Mouse (Mus musculus): ENCODE data around the gene Khdc1c. TPM values are rescaled to one million over a fixed set of nuclear protein-coding genes. Genes with fewer than 3 reads are reported as not detected.
"Not testable (repeated sequence)": the region's sequence is repeated elsewhere in the genome, so short reads cannot be mapped to it uniquely, and the experiment has no call there.

Khdc1c gene
- polyA plus RNA-seq (2015; fragmentation: Nextera tagmentation; extraction: Ambion mirVana): not detected in 2 replicates

DNA sequence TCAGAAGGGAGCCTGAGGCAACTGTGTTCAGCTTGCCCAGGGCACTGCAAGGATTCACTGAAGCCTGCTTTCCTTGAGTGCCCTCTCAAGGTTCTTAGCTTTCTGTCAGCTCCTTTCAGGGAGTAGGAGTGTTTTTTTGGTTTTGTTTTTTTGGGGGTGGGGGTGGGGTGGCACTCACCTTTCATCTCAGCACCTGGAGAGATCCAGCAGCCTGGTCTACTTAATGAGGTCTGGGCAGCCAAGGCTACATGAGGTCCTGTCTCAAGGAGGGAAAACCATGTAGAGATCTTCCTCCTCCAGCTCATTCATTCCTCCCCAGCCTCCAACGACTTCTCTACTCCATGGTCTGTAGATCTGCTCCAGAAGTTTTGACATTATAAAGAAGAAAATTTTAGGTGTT lies at the start of gene Khdc1c:
Gene Khdc1c (plus strand): TSS at position 301 of the 400 bp plus-strand sequence.
- H3K36me3 ChIP-seq (ENCODE audit: control insufficient read depth, insufficient read depth, low read length); H3K27ac ChIP-seq (ENCODE audit: low read depth, low read length); H3K27me3 ChIP-seq (replicated peaks; ENCODE audit: control insufficient read depth, insufficient read depth, low read length); H3K9ac ChIP-seq (ENCODE audit: low read depth, low read length); H3K4me3 ChIP-seq (ENCODE audit: low read length); H3K4me2 ChIP-seq (ENCODE audit: low read length); H3K4me1 ChIP-seq (ENCODE audit: control insufficient read depth, insufficient read depth, low read depth, low read length); ATAC-seq; H3K9me3 ChIP-seq (ENCODE audit: control insufficient read depth, low read length): not testable (repeated sequence)
- WGBS: 89% methylated on average over 1 of the region's 1 CpGs

DNA sequence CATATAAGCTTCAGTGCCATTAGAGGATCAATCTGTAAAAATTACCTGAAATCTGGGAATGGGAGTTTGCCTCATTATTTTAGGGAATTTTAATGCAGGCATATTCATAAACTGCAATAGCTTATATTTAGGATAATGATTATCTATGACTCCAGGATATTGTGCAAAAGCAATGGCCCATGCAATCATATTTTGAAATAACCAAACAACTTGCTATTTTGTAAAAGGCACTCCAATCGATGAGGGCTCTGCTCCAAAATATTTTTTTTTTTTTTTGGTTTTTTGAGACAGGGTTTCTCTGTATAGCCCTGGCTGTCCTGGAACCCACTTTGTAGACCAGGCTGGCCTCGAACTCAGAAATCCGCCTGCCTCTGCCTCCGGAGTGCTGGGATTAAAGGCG lies 47.9 kb upstream of the Khdc1c start:
- not testable (repeated sequence) for ATAC-seq; H3K4me3 ChIP-seq (ENCODE audit: low read length); H3K27ac ChIP-seq (ENCODE audit: low read depth, low read length); H3K27me3 ChIP-seq (replicated peaks; ENCODE audit: control insufficient read depth, insufficient read depth, low read length); H3K4me1 ChIP-seq (ENCODE audit: control insufficient read depth, insufficient read depth, low read depth, low read length); H3K4me2 ChIP-seq (ENCODE audit: low read length); H3K36me3 ChIP-seq (ENCODE audit: control insufficient read depth, insufficient read depth, low read length); H3K9ac ChIP-seq (ENCODE audit: low read depth, low read length); H3K9me3 ChIP-seq (ENCODE audit: control insufficient read depth, low read length)
- 87% methylated on average over 5 of the region's 5 CpGs for WGBS

DNA sequence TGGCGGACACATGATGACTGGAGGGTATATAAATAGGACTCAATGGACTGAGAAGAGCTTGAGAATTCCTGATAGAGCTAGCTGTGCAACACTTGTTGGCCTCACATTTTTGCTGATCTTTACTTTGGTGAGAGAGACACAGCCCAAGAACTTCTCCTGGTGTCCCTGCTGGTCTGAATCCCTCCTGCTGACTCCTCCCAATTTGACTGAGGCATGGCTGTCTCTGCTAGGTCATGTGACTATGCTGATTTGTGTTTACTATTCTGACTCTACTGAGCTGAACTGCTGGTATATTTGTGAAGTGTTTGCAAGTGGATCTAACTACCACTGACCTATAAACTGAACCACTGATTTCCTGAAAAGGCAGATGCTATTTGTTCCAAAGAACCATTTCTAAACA lies 46.5 kb upstream of the Khdc1c start:
- no peak overlapping the region for H3K4me2 ChIP-seq (ENCODE audit: low read length)
- 96% methylated on average over 1 of the region's 1 CpGs for WGBS
- no peak overlapping the region for H3K4me3 ChIP-seq (ENCODE audit: low read length)
- H3K9ac ChIP-seq (ENCODE audit: low read depth, low read length): no peak overlapping the region
- H3K4me1 ChIP-seq (ENCODE audit: control insufficient read depth, insufficient read depth, low read depth, low read length): no peaks in the 10 kb centered on the region
- ATAC-seq: no peak
- H3K9me3 ChIP-seq (ENCODE audit: control insufficient read depth, low read length): no peaks in the 10 kb centered on the region
- H3K27me3 ChIP-seq (replicated peaks; ENCODE audit: control insufficient read depth, insufficient read depth, low read length): no peaks in the 10 kb centered on the region
- no peaks in the 10 kb centered on the region for H3K36me3 ChIP-seq (ENCODE audit: control insufficient read depth, insufficient read depth, low read length)
- no peak overlapping the region for H3K27ac ChIP-seq (ENCODE audit: low read depth, low read length)

DNA sequence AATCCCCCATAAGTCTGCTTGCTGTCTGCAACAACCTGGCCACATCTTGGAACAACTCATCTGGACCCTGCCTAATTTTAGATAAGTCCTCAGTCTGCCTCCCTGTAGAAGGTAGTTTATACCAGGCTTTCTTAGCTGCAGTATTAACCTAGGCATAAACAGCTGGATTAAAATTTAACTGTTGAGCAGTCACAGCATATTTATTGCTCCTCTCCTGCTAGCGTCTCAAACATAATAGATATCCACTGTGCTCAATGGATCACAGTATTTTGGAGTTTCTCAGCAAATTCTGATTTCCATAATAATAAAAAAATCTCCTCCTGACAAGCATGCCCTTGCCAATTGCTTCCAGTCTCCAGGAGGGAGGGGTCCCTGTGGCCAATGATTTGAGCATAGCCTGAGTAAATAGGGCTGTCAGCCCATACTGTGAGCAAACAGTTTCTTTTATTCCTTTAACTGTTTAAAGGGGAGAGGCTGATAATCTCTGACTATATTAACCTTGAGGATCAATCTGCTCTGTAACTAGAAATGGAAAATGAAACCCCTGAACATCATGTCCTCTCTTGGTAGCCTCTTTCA lies 44.0 kb upstream of the Khdc1c start:
- no peaks in the 10 kb centered on the region for H3K36me3 ChIP-seq (ENCODE audit: control insufficient read depth, insufficient read depth, low read length)
- WGBS: 24% methylated on average over 1 of the region's 1 CpGs
- H3K9ac ChIP-seq (ENCODE audit: low read depth, low read length): no peak overlapping the region
- H3K27ac ChIP-seq (ENCODE audit: low read depth, low read length): no peak overlapping the region
- H3K4me3 ChIP-seq (ENCODE audit: low read length): no peak overlapping the region
- H3K4me1 ChIP-seq (ENCODE audit: control insufficient read depth, insufficient read depth, low read depth, low read length): no peaks in the 10 kb centered on the region
- no peak overlapping the region for H3K4me2 ChIP-seq (ENCODE audit: low read length)
- no peaks in the 10 kb centered on the region for H3K27me3 ChIP-seq (replicated peaks; ENCODE audit: control insufficient read depth, insufficient read depth, low read length)
- ATAC-seq: peak; percentile 64
- H3K9me3 ChIP-seq (ENCODE audit: control insufficient read depth, low read length): no peaks in the 10 kb centered on the region

DNA sequence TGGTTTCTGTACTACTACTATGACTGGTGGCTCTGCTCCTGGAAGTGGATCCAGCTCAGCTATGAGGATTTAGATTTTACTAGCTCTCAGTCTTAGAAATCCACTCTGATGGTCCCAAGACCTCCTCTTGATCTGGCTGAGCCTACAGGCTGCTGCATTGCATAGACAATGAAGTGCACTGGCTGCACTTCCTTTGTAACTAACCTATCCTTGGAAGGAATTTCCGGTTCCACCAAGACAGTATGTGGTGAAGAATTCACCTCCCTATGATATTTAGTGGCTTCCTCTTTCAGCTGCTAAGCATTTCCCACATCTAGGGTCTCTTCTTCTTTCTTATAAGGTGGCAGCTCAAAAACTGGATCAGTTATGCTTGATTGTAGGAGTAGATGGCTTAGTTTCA lies 43.5 kb upstream of the Khdc1c start:
- H3K4me1 ChIP-seq (ENCODE audit: control insufficient read depth, insufficient read depth, low read depth, low read length): no peaks in the 10 kb centered on the region
- H3K9ac ChIP-seq (ENCODE audit: low read depth, low read length): no peak overlapping the region
- no peaks in the 10 kb centered on the region for H3K9me3 ChIP-seq (ENCODE audit: control insufficient read depth, low read length)
- no peak overlapping the region for H3K27ac ChIP-seq (ENCODE audit: low read depth, low read length)
- H3K36me3 ChIP-seq (ENCODE audit: control insufficient read depth, insufficient read depth, low read length): no peaks in the 10 kb centered on the region
- no peak for ATAC-seq
- 83% methylated on average over 1 of the region's 1 CpGs for WGBS
- no peaks in the 10 kb centered on the region for H3K27me3 ChIP-seq (replicated peaks; ENCODE audit: control insufficient read depth, insufficient read depth, low read length)
- H3K4me2 ChIP-seq (ENCODE audit: low read length): no peak overlapping the region
- H3K4me3 ChIP-seq (ENCODE audit: low read length): no peak overlapping the region

DNA sequence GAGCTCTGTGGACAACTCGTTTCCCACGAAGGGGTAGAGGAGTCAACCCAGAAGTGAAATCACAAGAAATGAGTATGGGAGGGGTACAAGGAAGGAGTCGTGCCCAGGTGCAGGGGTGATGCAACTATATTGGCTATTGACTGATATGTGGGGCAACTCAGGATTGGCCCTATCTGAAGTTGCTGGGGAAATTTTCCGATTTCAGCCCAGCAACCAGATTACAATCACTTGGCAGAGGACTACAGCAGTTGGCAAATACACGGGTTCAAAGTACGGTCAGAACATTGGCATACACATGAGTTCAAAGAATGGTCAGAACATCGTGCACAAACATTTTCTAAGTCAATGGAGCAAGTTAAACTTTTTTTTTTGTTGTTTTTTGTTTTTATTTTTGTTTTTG lies 41.4 kb upstream of the Khdc1c start:
- no peak overlapping the region for H3K4me2 ChIP-seq (ENCODE audit: low read length)
- no peaks in the 10 kb centered on the region for H3K4me1 ChIP-seq (ENCODE audit: control insufficient read depth, insufficient read depth, low read depth, low read length)
- H3K9me3 ChIP-seq (ENCODE audit: control insufficient read depth, low read length): no peaks in the 10 kb centered on the region
- H3K27me3 ChIP-seq (replicated peaks; ENCODE audit: control insufficient read depth, insufficient read depth, low read length): no peaks in the 10 kb centered on the region
- 94% methylated on average over 7 of the region's 7 CpGs for WGBS
- no peak for ATAC-seq
- no peak overlapping the region for H3K27ac ChIP-seq (ENCODE audit: low read depth, low read length)
- no peak overlapping the region for H3K9ac ChIP-seq (ENCODE audit: low read depth, low read length)
- no peaks in the 10 kb centered on the region for H3K36me3 ChIP-seq (ENCODE audit: control insufficient read depth, insufficient read depth, low read length)
- no peak overlapping the region for H3K4me3 ChIP-seq (ENCODE audit: low read length)

DNA sequence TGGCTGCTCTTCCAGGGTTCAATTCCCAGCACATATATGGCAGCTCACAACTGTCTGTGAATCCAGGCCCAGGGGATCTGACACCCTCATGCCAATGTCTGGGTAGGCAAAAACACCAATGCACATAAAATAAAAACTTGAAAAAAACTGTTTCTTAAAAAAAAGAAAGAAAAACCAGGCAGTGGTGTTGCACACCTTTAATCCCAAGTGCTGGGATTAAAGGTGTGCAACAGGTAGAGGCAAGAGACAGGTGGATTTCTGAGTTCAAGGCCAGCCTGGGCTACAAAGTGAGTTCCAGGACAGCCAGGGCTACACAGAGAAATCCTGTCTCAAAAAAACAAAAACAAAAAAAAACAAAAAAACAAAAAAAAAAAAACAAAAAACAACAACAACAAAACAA lies 37.0 kb upstream of the Khdc1c start:
- not testable (repeated sequence) for H3K4me1 ChIP-seq (ENCODE audit: control insufficient read depth, insufficient read depth, low read depth, low read length); H3K9me3 ChIP-seq (ENCODE audit: control insufficient read depth, low read length); H3K27me3 ChIP-seq (replicated peaks; ENCODE audit: control insufficient read depth, insufficient read depth, low read length); H3K4me2 ChIP-seq (ENCODE audit: low read length); H3K36me3 ChIP-seq (ENCODE audit: control insufficient read depth, insufficient read depth, low read length); H3K27ac ChIP-seq (ENCODE audit: low read depth, low read length); H3K4me3 ChIP-seq (ENCODE audit: low read length); H3K9ac ChIP-seq (ENCODE audit: low read depth, low read length); ATAC-seq

DNA sequence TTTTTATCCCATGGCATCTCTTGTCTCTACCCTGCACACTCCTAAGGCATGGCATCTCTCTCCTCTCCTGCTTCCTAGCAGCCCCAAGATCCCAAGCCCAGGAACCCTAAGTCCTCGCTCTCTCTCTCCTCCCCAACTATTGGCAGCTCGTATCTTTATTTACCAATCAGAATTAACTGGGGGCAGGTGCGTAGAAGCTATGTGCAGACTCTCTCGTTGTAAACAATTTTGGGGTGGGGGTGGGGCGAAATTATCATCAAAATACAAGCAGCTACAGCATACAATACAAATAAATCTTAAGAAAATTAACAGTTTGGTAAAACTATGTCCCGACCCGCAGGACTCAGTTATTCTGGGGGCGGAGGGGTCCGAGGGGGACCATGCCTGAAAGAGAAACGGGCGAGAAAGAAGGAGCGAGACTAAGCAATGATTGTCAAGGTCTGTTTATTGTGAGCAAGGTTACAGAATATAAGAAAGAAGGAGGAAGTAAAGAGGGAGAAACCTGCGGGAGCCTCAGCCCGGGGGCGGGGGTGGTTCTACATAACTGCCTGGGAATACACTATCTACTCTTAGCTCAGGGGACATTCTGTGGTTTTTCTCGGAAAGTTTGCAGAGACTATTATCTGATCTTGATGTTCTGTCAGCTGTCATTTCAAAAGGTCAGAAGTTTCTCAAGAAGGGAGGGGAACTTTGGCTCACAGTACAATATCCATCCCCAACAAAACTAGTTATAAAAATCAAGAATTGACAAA lies 34.7 kb upstream of the Khdc1c start:
- H3K27me3 ChIP-seq (replicated peaks; ENCODE audit: control insufficient read depth, insufficient read depth, low read length): no peaks in the 10 kb centered on the region
- no peak overlapping the region for H3K4me3 ChIP-seq (ENCODE audit: low read length)
- 85% methylated on average over 16 of the region's 16 CpGs for WGBS
- H3K9ac ChIP-seq (ENCODE audit: low read depth, low read length): no peak overlapping the region
- no peaks in the 10 kb centered on the region for H3K4me1 ChIP-seq (ENCODE audit: control insufficient read depth, insufficient read depth, low read depth, low read length)
- no peaks in the 10 kb centered on the region for H3K36me3 ChIP-seq (ENCODE audit: control insufficient read depth, insufficient read depth, low read length)
- H3K4me2 ChIP-seq (ENCODE audit: low read length): no peak overlapping the region
- no peak for ATAC-seq
- no peak overlapping the region for H3K27ac ChIP-seq (ENCODE audit: low read depth, low read length)
- H3K9me3 ChIP-seq (ENCODE audit: control insufficient read depth, low read length): no peaks in the 10 kb centered on the region

DNA sequence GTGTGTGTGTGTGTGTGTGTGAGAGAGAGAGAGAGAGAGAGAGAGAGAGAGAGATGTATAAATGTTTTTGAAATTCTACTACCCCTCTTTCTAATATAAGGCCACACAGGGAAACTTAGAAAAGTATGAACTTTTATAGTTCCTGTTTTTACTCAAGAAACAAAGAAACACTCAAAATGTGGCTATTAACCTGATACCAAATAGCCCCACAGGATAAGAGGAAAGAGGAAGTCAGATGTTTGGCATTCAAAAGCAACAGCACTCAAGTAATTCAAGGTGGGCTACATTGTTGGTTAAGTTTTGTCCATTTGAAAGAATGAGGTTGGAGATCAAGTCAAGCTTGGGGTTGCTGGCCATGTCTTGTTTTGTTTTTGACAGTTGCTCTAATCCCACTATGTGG lies 32.3 kb upstream of the Khdc1c start:
- Histone ChIP-seq H3K9me3 (ENCODE audit: control insufficient read depth, low read length) (no peaks in the 10 kb centered on the region), H3K4me1 (ENCODE audit: control insufficient read depth, insufficient read depth, low read depth, low read length) (no peaks in the 10 kb centered on the region), H3K27me3 (replicated peaks; ENCODE audit: control insufficient read depth, insufficient read depth, low read length) (no peaks in the 10 kb centered on the region), H3K27ac (ENCODE audit: low read depth, low read length) (no peak overlapping the region), H3K36me3 (ENCODE audit: control insufficient read depth, insufficient read depth, low read length) (no peaks in the 10 kb centered on the region), H3K4me2 (ENCODE audit: low read length) (no peak overlapping the region), H3K4me3 (ENCODE audit: low read length) (no peak overlapping the region), H3K9ac (ENCODE audit: low read depth, low read length) (no peak overlapping the region)
- no peak for ATAC-seq

All from hindbrain, embryonic 16.5 days (tissue).